Mouse (Mus musculus): ENCODE data around the gene Angel2.

The Angel2 gene

GRCm38 (mm10) chr1:190978001-190978400 lies 53.1 kb downstream of the Angel2 start:
- in situ Hi-C loops (cut with MboI, MseI), result no loop called here

GRCm38 (mm10) chr1:190978511-190979073 lies 53.7 kb downstream of the Angel2 start:
- in situ Hi-C loops (cut with MboI, MseI), result no loop called here

GRCm38 (mm10) chr1:190979100-190979563 lies 54.2 kb downstream of the Angel2 start, which contains the start of gene Vash2:
Gene Vash2, minus strand, starts transcription at chr1:190979296.
- in situ Hi-C loops (cut with MboI, MseI), result no loop called here

GRCm38 (mm10) chr1:190980470-190980869 lies 55.6 kb downstream of the Angel2 start:
- in situ Hi-C loops (cut with MboI, MseI), result no loop called here

- in situ Hi-C loops (cut with MboI, MseI), result no loop called here
Measured at GRCm38 (mm10) chr1:190981412-190981811, 56.5 kb downstream of the Angel2 start.

DNA sequence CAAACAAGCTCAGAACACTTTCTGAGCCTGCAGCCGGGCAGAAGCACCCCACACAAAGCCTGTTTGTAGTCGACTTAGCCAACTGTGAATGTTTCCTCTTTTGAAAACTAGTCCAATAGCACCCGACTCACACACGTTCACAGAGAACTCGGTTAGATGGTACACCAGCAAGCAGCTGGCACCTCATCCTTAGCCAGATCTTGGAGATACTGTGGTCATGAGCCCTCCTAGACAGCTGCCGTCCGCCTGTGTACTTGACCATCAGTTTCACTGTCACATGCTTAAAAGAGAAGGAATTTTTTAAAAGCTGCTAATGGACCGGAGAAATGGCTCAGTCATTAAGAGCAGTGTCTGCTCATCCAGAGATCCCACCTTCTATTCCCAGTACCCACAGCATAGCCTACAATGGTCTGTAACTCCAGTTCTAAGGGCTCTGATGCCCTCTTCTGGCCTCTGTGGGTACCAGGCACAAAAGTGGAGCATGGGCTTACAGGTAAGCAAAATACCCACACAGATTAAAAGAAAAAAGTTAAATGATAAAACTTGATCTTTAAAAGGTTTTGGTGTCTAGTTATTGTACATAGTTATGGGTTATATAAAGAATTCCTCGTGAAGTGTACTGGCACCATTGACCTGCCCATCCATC lies 64.6 kb downstream of the Angel2 start:
- in situ Hi-C loops (cut with MboI, MseI), result no loop called here

GRCm38 (mm10) chr1:190995548-190995947 lies 70.6 kb downstream of the Angel2 start:
- in situ Hi-C loops (cut with MboI, MseI), result no loop called here

GRCm38 (mm10) chr1:190996346-190996877 lies 71.5 kb downstream of the Angel2 start:
- in situ Hi-C loops (cut with MboI, MseI), result no loop called here
